Mouse (Mus musculus) gastrocnemius, adult 18-20 months (tissue): ENCODE results near the gene Tk1. TPM values are rescaled to one million over a fixed set of nuclear protein-coding genes. Genes with fewer than 3 reads are reported as not detected.

Experiments used
- DNase-seq: peaks from one replicate; pipeline ENCODE4 v3.0.0; 2021; ENCODE audit warnings: low spot score
- long read RNA-seq, 2 experiments: library from polyadenylated mRNA; stranded (forward); transcript quantifications; one replicate each; pipeline ENCODE4 v2.0.0; 2021
- total RNA-seq, 2 experiments: library from RNA; stranded (reverse); gene quantifications; 2 replicates each; pipeline ENCODE4 v1.2.3; 2021

The Tk1 gene
- total RNA-seq, result 1 to 10 TPM; 3.0 to 4.7 TPM
- long read RNA-seq, experiment 1, partial matches to known transcripts, result 0 of 5 reads
- long read RNA-seq, experiment 1, other reads (novel, unspliced or antisense), result 5 of 5 reads
- long read RNA-seq, experiment 2, partial matches to known transcripts, result 0 of 3 reads
- long read RNA-seq, experiment 2, other reads (novel, unspliced or antisense), result 2 of 3 reads

DNA sequence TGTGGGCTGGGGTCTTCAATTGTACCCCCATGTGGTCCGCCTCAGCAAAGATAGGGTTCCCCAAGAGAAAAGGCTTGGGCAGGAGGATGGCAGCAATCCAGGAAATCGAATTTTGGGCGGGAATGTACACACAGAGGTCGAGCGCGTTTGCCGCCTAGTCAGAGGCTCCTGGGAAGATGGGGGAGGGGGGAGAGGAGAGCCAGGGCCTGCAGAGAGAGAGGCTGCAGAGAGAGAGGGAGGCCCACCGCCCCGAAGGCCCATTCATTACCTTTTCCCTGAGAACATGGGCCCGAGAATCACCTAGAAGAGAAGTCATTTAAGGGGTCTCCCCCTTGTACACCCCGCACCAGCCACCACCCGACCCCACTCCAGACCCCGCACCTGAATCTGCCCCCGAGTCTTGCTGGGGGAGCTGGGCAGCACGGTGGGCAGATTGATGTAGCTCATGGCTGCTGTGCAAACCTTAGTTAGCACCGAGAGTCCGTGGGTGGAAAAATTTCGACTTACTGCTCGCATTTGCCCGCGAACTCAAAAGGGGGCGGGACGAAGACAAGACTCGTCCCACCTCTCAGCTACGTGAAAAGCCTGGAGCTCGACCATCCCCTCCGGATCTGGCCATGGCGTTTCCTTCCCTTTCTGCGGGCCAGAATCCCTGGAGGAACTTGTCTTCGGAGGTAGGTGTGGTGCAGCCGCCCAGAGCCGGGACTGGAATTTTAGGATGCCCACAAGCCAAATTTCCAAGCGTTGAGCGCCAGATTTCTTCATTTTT is at the start of gene Tk1, which contains the start of gene Afmid:
Gene Tk1 (minus strand): TSS at position 760 of the 769 bp plus-strand sequence.
Gene Afmid (plus strand): TSS at position 592 of the 769 bp plus-strand sequence.
- DNase-seq, result peak; percentile 52

DNA sequence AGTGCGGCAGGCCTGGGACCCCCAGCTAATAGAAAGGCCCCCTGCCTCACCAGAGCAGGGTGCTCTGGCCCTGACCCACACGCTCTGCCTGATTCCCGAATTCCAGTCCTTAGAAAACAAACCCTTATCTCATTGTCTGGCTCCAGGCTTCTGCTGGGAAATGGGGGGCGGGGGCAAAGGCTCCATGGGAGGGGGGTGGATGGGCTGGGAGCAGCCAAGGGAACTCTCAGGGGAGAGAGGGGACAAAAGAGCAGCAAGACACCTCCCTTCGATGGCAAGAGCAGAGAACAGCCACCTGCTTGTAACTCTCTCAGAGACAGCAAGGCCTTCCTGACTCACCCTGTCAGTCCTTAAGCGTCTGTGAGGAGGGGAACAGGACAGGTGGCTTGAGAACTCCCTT is 49.8 kb upstream of the Tk1 start:
- DNase-seq, result no peak

DNA sequence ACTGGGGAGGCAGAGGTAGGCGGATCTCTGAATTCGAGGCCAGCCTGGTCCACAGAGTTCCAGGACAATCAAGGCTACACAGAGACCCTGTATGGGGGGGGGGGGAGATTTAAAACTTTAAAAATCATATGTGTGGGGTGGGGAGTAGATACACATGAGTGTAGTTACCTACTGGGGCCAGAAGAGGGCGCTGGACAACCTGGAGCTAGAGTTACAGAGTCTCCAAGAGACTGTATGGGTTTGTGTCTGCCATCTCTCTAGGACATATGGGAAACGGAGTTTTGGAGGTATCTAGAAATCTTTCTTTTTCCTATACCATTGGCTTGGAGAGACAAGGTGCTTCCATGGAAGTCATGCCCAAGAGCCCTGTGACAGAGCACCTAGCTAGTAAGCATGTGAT is 48.5 kb upstream of the Tk1 start:
- DNase-seq, result no peak

DNA sequence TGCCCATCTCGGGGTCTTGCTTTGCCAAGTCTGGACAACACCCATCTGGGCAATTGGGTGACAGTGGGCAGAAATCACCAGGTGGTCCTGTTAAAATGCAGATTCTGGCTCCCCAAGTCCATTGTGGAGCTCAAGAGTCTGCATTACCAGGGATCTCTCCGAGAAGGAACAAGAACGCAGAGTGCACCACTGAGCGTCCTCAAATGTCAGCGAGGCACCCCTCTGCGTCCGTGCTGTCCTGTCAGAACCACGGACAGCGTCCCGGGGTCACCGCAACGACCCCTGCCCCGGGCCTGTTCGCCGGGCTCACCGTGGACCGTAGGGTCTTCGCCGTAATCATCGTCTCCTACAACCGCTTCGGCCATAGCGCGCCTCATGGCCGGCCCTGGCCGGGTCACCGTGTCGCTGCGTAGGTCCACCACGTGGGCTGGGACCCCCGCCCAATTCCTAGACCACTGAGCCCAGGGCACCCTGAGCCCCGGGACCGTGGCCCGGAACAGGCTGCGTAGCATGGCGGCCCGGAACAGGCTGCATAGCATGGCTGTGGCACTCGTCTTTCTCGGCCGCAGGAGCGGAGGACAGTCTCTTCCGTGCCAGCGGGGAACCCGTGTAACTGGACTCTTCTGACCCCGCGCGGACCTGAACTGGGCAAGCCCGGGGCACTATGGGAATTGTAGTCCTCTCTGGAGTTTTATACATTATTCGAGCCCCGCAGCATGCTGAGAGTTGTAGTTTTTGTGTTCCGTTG is 47.1 kb upstream of the Tk1 start, which contains the start of gene Tha1:
Gene Tha1 (minus strand): TSS at position 621 of the 748 bp plus-strand sequence.
- peak; percentile 88 for DNase-seq

DNA sequence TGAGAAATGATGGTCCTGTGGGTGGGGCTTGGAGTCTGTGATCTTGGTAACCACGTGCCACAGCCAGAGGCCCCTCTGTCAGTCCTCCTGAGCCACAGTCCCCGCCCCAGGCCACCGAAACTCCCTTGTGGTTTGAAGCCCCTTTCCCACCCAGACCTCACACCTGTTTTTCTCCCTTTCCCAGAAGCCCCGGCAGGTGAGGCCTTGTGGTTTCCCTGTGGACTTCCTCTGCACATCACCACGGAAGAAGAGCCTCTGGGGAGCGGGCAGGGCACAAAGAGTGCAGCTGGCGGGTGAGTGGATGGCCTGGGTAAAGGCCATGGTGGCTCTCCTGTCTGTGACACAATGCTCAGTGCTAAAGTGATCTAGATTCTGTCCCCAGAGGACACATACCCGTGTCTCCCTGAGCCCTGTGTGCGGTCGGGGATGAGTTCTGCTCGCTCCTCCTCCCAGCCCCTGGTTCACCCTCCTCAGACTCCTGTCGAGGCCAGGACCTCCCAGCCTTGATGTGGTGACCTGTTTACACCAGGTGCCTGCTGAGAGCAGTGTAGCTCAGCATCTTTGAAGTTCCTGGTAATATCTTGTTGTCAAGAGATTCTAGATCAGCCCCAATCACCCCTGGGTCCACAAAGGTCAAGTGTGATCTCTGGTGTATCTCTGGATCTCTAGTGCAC is 46.2 kb upstream of the Tk1 start:
- DNase-seq, result no peak

GRCm38 (mm10) chr11:117871376-117871775 is 45.5 kb upstream of the Tk1 start:
- DNase-seq, result no peak

- DNase-seq, result peak; percentile 78
These were observed 44.9 kb upstream of the Tk1 start for GRCm38 (mm10) chr11:117870688-117871365.

- DNase-seq, result no peak
These were observed 40.1 kb upstream of the Tk1 start for GRCm38 (mm10) chr11:117865988-117866387.

- DNase-seq, result no peak
These were observed 38.9 kb upstream of the Tk1 start for GRCm38 (mm10) chr11:117864805-117865204.

- no peak for DNase-seq
These were observed 37.4 kb upstream of the Tk1 start for GRCm38 (mm10) chr11:117863174-117863856.

- DNase-seq, result no peak
These were observed 34.7 kb upstream of the Tk1 start, which contains the start of gene Tmem235 for GRCm38 (mm10) chr11:117860601-117861000. TSS of gene Tmem235 (plus strand) at chr11:117860752.

DNA sequence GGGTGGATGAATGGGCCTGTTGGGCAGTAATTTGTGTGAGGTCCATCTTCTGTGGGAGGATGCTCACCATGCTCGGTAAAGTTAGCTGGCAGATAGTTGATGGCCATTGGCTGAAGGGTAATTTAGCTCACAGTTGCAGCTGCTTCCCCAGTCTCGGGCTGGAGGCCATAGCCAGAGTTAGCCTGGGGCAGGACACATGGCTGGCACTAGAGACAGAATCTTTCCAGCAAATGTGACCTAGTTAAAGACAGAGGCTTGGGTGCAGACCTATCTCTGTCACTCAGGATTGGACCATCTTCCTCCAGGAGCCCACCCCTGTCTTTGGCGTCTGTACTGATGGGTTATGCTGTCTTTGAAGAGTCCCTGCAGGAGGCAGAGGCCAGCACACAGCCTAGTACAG is 32.5 kb upstream of the Tk1 start:
- no peak for DNase-seq

DNA sequence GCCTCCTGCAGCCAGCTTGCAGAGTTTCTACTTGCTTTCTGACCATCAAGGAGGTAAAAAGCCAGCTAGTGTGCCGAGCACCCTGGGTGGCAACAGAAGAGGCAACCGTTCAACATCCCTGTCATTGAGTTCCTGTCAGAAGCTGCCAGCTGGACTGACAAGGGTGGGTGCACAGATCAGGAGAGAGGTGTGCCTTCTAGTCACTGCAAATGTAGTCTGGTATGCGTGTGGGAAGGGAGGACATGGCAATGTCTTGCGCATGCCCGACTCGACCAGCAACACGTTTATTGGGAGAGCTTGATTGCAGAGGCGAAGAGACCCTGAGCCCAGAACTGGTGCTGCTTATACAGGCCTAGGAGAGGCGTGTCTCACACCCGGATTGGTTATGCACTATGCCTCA is 31.6 kb upstream of the Tk1 start:
- DNase-seq, result no peak

DNA sequence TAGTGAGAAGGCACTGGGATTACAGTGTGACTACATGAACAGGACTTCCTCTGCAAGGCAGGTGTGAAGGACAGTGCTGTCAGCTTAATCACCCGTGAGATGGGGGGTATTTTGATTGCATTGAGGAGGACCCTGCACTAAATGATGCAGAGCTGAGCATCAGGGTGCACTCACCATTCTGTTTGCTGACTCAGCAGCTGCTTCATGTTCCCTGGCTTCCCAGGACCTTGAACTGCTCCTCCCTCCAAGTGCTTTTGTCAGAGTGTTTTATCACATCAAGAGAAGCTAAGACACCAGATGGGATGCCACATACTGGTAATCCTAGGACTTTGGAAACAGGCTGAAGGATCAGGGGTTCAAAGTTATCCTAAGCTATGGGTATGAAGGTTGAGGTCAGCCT is 30.1 kb upstream of the Tk1 start:
- DNase-seq, result no peak

DNA sequence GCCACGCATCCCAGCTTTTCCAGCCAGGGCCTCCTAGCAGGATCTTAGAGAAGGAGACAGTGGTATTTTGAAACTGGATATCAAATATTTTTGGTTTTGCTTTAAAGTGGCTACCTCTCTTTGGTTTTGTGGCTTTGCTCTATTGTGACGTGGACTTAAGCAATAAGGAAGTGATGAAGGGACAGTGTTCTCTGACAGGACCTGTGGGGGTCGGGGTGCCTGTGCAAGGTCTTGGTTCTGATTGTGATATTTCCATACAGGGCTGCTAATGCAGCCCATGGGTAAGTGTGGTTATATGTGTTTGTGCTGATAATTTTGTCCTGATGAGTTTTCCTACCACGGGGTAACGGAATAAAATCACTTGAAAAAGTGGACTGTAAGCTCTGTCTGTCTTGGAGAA is 29.5 kb upstream of the Tk1 start:
- no peak for DNase-seq

DNA sequence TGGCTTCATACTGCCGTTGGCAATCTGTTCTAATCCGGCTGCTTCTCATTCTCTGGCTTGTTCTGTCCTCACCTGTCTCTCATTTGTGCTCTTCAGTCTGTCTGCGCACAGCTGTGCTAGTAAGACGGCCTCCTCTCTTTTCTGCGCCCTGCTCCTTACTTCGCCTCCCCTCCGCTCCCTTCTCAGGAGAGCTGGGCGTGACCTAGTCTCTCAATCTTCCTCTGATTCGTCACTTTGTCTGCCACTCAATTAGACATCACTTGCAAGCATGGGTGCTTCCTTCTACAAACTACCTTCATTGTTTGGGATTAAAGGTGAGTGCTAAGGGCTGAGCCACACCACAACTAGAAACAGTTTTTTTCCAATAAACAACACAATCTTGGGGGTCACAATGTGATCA is 28.3 kb upstream of the Tk1 start:
- DNase-seq, result no peak

DNA sequence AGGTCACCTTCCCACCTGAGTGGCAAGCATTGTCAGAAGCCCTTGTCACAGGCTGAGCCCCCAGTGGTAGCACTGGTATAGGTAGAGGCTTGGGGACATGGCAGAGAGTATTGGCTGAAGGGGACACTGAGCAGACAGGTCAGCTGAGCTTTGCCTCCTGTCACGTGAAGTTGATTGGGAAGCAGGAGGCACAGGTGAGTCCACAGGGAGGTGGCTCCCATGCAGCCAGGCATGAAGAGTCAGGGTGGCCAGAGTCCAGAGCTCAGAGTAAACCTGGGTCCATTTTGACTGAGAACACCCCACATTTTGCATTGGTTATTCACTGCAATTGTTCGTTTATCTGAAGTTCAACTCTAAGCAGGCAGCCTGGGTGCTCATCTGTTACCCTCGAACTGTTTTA is 27.0 kb upstream of the Tk1 start:
- DNase-seq, result no peak

- peak; percentile 94 for DNase-seq
These were observed 23.2 kb upstream of the Tk1 start, which contains the start of gene Birc5 for GRCm38 (mm10) chr11:117848985-117849671. TSS of gene Birc5 (plus strand) at chr11:117849251.

- DNase-seq, result no peak
These were observed 22.5 kb upstream of the Tk1 start for GRCm38 (mm10) chr11:117848271-117848984.
